Mouse (Mus musculus) gastrocnemius, adult 8-10 months (tissue): ENCODE results near the gene Apol6. TPM values are rescaled to one million over a fixed set of nuclear protein-coding genes. Genes with fewer than 3 reads are reported as not detected.
"Not testable (repeated sequence)": the region's sequence is repeated elsewhere in the genome, so short reads cannot be mapped to it uniquely, and the experiment has no call there.

Experiments used
- DNase-seq, 2 experiments: peaks; one replicate each; pipeline ENCODE4 v3.0.0; 2022; ENCODE audit warnings: low spot score in 2 of 2
- total RNA-seq, 4 experiments: library from RNA; stranded (reverse); gene quantifications; 2 replicates each; pipeline ENCODE4 v1.2.4; 2022

Apol6 gene
- total RNA-seq, 4 experiments from 2014 or later = 29.4 to 66.8 (median 49.7) TPM

DNA sequence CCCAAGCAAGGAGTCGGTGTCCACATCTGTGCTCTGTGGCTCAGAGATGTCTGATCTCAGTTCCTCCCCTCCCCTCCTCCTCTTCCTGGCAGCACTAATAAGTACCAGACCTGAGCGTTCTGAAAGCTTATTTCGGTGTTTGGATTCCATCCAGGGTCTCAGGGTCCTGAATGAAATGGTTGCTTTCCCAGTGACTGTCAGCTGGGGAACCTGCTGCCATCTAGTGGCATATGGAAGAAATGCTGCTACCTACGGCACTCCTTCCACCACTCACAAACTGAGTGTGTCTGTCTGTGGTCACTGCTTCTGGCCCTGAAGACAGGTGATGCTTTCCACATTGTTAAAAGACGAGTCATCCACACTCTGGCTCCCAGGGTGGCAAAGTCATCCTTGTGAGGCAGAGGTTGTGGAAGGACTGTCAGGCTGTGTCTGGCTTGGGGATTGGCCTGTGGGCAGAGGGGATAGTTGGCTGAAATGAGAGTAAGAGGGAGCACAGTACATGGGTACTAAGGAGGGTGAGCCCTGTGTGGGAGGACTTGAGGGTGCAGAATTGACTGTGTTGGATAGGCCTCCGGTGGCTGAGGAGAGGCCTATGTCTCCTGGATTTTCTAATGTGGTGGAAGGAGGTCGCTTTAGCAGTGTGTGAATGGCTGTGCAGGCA is 15.1 kb upstream of the Apol6 start:
- DNase-seq = peak; percentile 47 to 48

DNA sequence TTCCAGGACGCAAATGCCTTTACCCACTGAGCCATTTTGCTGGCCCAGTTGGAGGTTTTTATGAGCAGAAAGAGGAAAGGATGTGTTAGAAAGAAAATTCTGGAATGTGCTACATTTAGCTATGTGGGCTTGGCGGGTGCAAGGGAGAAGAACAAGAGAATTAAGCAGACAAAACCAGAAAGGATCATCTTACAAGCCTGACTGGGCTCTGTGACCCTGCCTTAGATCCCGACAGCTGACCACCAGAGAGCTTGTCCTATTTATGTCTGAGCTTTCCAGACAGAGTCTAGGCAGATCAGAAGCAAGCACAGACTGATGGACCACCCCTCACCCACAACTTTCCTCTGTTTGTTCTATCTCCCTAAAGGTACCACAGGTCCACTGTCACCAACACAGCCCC is 13.3 kb upstream of the Apol6 start:
- no peak for DNase-seq

DNA sequence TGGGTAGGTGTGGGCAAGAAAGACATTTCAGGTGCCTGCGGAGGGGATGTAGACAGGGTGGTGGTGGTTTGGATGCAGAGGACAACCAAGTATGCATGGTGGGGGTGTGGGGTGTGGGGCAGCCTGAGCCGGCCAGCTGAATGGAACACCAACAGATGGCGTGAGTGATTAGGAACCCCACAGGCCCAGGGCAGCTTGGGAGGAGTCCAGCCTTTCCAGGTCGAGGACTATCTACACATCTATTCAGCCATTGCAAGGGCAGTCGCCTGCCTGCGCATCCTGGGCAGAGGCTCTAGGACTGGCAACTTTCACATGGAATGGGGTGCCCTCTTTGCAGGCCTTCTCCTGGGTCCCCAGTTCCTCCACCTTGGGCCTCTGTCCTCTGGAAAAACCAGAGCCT is 10.0 kb upstream of the Apol6 start:
- no peak for DNase-seq

DNA sequence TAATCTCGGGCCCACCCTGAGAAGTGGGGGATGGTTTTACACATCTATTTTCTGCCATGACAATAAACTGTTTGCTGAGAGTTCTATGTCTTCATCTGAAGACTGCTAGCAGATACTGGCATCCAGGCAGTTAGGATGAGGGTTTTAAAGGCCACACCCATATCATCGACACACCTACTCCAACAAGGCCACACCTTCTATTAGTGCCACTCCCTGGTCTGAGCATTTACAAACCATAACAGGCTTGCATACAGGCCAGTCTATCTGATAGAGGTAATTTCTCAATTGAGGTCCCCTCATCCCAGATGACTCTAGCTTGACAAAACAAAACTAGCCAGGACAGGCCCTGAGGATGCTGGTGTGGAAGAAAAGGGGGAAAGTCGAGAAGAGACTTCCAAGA is 8.9 kb upstream of the Apol6 start:
- no peak for DNase-seq

DNA sequence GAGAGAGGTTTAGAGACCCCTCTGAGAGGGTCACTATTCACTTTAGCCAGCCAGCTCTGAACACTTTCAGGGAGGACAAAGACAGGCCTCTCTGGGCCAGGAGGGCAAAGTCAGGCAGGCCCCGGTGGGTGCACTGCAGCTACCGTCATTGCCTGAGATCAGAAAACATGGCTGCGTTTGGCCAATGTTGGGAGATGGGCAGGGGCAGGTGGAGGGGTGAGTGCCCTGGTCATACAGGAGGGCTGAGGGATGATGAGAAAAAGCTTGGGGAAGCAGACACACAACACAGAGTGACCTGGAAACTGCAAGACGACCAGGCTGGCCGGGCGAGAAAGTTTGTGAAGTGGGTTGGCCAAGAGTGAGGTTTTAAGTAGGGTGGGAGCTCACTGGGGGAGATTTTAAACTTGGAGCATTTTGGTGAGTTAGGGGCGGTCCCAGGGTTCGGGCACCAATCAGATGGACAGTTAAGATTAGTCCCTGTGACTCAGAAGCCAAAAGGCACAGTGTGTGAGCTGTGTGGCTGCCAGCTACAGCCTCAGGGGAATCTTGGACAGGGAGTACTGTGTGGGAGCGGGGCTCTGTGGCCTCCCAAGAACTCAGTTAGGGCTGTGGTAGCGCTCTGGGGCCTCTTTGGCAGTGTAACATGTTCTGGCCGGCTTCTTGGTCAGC is 8.1 kb upstream of the Apol6 start:
- peak; percentile 89 for DNase-seq

DNA sequence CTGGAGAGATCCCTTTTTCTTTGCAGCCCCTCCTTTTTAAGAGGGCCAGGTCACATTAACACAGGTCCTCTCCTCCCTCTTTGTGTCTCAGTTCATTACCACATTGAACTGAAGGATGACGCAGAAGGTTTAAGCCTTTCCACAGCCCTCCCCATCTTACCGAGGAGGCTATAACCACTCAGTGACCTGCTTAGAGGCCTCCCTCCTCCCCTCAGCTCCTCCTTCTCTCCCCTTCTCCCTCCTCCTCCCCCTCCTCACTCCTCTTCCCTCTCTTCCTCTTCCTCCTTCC is 7.6 kb upstream of the Apol6 start:
- no peak for DNase-seq

DNA sequence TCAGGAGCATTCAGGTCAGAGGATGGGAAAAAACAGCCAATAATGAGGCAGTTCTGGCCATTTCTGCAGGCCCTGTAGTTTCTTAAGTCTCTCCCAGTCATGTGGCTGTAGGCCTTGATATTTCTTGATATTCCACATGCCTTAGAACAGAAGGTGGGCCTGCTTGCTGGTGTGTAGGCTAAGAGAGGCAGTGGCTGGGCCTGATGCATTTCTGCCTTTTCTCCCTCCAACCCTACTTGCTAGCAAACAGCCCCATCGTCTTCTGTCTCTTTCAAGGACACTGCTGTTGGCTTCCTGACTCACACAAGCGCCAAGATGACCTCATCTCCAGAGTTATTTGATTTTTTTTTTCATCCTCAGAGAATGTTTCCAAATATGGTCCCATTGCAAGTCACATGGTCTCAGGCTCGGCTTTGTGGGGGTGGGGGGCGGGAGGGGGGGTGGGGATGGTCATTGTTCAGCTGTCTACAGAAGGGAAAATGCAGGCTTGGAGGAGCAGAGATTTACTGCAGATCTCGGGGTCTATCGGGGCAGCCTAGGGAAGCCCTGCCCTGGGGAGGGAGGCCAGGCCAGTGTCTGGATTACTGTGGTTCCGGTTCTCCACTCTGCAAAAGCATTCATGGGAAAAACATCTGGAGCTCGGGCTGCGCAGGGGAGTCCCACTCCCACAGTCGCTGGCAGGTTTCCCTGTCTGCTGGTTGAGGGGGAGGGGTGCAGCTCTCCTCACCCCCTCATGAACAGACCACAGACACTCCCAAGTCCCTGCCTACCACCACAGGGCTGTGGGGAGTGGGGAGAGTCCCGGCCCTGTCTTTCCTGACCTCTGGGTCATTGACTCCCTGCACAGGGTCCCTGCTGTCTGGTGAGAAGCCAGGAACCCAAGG is 7.0 kb upstream of the Apol6 start:
- peak; percentile 49 to 71 for DNase-seq

DNA sequence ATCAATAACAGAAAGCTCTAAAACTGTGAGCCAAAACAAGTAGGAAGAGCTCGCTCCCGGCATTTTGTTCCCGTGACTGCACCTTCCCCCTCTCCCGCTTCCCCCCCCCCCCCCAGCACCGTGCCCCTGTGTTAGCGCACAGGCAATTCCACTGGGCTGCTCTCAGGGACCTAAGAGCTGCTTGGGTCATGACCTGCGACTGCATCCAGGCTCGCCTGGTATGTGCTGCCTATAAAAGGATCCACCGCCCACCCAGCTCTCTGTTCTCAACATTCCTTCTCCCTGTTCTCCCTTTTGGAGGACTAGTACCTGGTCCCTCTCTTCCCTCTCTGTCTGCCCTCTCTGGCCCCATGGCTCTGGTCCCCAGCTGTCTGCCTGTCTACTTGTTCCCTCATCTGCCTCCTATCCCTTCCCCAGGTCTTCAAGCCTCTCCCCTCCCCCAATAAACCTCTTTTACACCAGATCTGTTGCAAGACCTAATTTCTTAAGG is 5.3 kb upstream of the Apol6 start:
- no peak for DNase-seq

DNA sequence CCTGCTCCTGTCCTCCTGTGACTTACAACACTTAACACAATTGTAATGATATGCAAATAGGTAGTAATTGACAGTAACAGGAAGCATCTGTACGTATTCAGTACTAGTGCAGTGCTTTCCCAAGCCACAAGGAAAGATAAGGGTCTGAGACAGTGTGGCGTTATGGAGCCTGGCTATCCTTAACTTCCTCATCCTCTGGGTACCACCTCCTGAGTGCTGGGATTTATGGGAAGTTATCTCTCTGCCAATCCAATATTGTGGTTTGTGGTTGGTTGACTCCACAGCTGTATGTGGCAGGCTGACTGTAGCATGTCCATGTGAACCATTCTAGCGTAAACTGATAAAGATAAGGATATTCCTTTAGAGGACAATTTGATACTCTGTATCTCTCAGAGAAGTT is 3.7 kb upstream of the Apol6 start:
- DNase-seq = no peak

DNA sequence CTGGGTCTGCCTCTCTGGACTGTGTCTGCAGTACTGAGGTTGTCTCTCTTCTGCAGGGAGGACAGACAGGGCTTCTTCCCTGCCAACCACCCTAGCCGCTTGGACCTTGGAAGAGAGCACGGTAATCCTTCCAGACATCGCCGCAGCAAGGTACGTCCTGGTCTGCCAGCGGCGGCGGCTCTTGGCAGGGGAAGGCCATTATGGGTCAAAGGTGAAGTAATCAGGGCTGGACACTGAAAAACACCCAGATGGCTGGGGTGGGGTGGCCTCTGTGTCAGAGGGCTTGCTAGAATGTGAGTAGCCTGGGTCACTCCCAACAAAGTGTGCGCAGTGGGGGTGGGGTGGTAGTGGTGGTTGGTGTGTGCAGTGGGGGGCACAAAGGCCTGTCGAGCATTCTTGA is 1.1 kb downstream of the Apol6 start:
- peak; percentile 61 for DNase-seq

DNA sequence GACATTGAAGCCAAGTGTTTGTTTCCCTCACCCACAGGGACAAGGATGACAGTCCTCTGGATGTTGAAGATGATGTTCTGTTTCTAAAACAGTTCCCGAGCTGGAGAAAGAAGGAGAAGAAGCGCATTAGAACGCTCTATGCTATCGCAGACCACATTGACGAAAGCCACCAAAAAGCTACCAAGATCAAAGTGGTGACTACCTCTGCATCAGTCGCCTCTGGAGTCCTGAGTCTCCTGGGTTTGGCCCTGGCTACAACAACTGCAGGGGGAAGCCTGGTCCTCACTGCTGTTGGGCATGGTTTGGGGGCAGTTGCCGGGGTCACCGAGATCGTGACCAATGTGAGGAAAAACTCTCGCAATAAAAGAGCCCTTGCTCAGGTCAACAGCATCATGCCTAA is 6.0 kb downstream of the Apol6 start, which contains the start of gene Mb:
Mb (minus strand) TSS at position 101 of the 400 bp plus-strand sequence.
- DNase-seq = no peak

DNA sequence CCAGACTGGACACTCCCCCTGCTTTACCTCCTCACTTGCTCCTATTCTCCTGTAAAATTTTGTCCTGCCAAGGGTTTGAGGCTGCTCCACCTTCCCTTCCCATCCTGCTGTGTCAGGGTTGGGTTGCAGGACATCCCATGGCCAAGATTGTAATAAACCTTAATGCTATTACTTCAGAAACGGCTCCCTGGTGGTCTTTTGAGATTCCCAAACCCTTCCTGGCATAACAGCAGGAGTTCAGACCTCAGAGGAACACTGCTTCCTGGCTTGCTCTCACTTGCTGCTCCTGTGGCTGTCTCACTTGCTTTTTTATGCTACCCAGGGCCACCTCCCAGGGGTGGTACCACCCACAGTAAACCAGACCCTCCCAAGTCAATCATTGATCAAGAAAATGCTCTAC is 7.6 kb downstream of the Apol6 start:
- DNase-seq = no peak

DNA sequence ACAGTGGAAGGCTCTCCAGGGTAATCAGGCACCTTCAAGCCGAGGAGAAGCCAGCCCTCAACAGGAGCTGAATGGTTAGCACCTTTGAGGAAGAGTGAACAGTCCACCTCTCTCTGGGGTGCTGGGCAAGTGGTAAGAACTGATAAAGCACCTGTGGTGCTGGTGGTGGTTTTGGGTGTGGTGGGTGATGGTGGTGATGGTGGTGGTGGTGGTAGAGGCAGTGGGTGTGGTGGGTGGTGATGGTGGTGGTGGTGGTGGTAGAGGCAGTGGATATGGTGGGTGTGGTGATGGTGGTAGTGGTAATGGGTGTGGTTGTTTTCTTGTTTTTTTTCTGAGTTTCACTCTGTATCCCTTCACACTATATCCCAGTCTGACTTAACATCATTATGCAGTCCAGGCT is 8.5 kb downstream of the Apol6 start:
- DNase-seq = no peak

DNA sequence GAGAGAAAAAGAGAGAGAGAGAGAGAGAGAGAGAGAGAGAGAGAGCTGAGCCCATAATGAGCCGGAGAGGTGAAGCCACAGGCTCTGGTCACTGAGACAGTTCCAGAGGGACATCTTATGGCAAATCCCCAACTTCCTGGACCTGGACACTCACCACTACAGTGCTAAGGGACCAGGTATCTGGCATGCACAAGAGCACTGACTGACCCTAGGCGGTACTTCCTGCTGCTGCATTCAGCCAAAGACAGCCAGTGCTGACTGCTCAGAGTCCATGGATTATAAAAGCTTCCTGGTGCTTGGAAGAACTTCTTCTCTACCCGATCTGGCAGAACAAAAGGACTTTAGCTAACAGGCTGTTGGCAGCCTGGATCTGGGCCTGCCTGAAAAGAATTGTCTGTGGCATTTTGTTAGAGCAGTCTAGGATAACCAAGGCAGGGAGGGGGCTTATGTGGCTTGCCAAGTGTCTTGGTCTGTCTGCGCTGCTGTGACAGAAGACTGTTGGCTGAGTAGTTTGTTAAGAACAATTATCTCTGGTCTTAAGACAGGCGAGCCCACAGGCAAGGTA is 10.2 kb downstream of the Apol6 start:
- DNase-seq = no peak

DNA sequence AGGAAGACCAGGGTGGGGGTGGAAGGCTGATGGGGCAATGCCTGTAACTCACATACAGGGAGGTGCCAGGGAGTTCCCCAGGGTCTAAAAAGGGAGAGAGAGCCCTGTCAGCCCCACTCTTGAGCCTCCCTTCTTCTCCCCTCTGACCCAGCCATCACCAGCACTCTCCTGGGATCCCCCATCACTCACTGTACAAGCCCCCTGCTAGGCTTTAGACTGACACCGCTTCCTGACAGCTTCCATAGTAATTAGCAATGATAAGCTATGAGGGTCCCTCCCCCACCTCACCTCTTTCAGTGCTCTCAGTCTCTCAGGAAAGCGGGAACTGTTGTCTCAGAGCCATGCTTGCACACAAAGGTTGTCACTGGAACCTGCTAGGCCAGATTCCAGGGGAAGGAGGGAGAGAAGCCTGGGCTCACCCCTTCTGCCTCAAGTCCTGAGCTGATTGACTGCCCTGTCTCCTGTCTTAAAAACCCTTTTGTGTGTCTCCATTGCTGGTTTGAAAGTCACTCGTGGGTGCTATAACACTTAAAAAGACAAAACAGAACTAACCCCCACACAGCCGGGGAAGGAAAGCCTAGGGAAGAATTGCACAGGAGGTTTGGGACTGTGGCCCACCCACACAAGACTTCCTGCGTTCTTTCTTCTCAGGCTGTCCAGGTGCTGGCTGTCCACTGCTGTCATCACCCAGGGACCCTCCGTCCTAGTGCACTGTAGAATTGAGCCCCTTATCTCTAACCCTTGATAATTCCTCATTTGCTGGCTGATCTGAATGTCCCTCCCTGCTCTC is 11.7 kb downstream of the Apol6 start:
- DNase-seq = no peak

DNA sequence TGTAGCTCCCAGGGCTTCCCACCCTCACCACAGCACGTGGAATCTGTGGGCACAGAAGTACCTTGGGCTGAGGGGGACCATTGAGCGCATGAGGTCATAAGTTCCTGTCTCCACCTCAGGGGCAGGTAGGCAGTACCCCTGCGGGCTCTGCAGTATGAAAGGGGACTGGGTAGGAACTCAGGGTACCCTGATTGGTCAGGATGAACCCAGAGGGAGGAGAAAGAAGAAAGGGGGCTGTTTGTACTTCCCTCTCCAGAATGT is 12.2 kb downstream of the Apol6 start:
- no peak for DNase-seq

DNA sequence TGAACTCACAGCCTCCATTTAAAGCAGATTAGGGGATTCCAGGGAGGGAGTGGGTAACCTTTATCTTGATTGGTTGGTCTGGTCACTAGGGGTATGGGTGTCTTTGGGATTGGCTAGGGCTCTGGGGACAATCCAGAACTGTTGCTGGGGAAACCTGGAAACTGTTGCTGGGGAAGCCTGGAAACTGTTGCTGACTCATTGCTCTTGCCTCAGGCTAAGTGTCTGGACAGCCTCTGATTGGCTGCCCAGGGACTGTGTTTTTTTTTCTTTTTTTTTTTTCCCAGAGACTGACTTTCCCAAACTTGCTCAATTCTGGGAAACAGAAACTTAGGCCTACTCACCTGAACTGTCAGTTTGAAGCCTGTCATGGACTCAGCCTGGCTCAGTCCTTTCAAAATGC is 14.0 kb downstream of the Apol6 start:
- no peak for DNase-seq

DNA sequence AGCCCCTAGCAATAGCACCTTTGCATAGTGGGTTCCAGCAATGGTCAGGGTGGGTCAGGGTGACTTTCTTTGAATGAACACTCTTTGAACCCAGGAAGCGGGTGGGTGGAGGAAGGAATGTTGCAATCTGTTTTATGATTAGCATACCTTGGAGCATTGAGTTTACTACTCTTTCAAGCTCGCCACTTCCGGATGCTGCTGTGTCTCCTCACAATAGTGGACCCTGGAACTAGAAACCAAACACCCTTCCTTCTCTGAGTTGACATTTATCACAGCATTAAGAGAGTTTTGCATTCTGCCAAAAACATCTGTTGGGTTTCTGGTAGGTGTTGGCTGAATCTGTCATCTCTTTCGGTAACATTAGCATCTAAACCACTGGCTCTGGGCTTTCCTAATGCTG is 14.9 kb downstream of the Apol6 start:
- not testable (repeated sequence) for DNase-seq

DNA sequence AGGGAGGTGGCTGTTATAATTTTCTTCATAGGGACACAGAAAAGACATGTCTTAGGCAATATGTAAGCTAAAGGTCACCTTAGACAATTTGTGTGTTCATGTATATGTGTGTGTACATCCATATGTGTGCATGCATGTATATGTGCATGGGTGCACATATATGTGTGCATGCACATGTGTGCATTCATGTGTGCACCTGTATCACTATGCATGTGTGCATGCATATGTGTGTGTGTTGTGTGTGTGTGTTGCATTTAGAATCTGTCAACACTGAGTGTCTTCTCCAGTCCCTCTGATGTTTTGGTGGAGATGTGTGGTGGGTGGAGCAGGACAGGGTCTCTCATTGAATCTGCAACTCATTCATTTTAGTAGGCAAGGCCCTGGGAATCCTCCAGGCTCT is 18.2 kb downstream of the Apol6 start:
- no peak for DNase-seq

DNA sequence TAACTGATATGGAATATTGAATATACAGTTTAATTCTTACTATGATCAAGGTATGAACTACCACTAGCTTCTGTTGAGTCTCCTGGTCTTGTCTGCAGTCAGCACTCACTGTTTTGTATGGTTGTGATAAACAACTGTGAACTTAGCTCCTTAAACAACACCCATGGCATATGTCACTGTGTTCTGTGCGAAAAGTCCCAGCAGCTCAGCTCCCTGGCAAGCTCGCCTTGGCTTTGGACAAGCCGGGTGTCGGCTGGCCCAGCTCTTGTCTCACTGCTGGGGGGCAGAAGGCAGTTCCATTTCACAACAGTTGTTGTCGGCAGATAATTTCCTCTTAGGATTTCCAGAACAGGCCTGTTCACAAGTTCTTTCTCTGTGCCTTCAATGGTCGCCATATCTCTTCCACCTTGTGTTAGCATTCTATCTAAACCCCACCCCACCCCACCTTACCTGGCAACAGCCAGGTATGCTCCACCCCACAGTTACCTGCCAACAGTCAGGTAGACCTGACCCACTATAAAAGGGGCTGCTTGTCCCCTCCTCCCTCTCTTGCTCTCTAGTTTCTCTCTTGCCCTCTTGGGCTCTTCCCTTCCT is 20.8 kb downstream of the Apol6 start:
- no peak for DNase-seq

DNA sequence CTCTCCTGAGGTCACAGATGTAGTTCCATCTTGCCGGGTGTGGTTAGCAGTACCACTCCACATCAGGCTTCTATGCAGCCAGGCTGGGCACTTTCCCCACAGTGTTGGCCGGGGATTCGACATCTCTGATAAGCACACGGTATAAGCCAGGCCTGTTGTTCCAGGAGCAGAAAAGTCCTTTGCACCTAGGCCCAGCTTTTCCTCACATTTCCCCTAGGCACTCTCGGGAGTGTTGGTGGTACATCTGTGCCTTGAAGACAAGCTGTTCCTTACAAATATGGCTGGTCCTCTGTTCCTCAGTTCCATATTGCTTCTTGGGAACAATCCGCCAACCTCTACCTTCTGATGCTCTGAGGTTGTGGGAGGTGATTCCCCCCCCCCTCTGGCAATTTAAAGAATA is 21.7 kb downstream of the Apol6 start:
- DNase-seq = no peak
